Mouse (Mus musculus): ENCODE results near the gene Thap8. TPM values are rescaled to one million over a fixed set of nuclear protein-coding genes. Genes with fewer than 3 reads are reported as not detected.

The Thap8 gene
- polyA plus RNA-seq, 1 experiment from 2014 or later, result not detected

DNA sequence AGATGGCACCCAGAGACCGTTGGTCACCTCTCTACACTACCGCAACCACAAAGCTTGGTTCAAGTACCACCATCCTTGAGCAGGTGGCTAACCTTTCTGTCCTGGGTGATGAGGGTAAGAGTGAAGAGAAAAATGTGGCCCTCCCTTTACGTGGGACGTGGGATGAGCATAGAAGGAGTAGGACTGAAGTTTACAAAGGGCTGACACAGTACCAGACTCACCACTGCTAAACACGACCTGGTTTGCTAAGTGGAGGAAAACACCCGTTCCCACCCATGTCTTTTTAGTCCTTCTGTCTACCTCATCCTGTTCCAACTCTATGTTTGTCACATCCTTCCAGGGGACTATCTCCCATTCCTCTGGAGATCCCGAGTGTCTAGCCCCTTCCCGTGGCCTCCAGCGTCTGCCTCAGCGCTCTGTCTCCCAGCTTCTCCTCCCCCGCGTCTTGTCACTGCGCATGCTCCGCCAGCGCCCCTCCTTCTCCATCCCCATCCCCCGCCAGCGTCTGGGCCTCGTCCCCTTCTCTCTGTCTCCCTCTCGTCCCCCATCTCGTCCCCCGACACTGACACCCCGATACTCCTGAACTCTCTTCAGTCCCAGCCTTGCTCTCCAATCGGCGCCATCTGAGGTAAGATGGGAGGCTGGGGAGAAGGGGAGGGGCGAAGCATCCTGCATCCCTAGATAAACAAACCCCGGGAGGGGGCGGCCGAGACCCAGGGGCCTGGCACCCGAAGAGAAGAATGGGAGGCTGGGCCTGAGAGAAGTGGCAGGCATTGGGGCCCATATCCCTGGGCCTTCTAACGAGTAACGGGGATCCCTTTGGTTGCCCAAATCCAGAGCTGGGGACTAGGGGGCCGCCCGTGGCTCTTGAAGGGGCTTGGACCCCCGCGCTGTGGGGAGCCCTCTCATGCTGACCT lies 11.6 kb downstream of the Thap8 start, which contains the start of gene Clip3:
Gene Clip3, plus strand, starts transcription at position 514 of the 917 bp plus-strand sequence.
- 11% methylated on average over 35 of the region's 35 CpGs for WGBS
- Histone ChIP-seq H3K4me1 (replicated peaks; ENCODE audit: control insufficient read depth, insufficient read depth, low read length) (no peaks in the 10 kb centered on the region), H3K27me3 (replicated peaks; ENCODE audit: control insufficient read depth, insufficient read depth, low read length) (peaks cover 8% of the 10 kb centered on the region; the same call in 1 of the 2 replicates), H3K4me2 (peak within 1 kb of the TSS; percentile 48), H3K9ac (ENCODE audit: low read depth, low read length) (peak within 1 kb of the TSS; percentile 1; the same call in 1 of the 2 replicates), H3K9me3 (ENCODE audit: control insufficient read depth, low read length) (no peaks in the 10 kb centered on the region), H3K36me3 (ENCODE audit: control insufficient read depth, insufficient read depth, low read length) (no peaks in the 10 kb centered on the region), H3K27ac (ENCODE audit: low read depth, low read length) (no peak within 1 kb of the TSS; the same call in 1 of the 2 replicates), H3K4me3 (ENCODE audit: low read depth, low read length) (peak within 1 kb of the TSS; percentile 49)
- DNase-seq (ENCODE audit: low spot score) (peak; percentile 55), ATAC-seq (replicated peaks; ENCODE audit: low FRiP score) (no peak; the same call in 1 of the 2 replicates)

GRCm38 (mm10) chr7:30293795-30294194 lies 13.9 kb downstream of the Thap8 start:
- DNase-seq (ENCODE audit: low spot score), result no peak
- peaks cover 6% of the 10 kb centered on the region; the same call in 1 of the 2 replicates for H3K27me3 ChIP-seq (replicated peaks; ENCODE audit: control insufficient read depth, insufficient read depth, low read length)
- no peak overlapping the region for H3K27ac ChIP-seq (ENCODE audit: low read depth, low read length)
- H3K9me3 ChIP-seq (ENCODE audit: control insufficient read depth, low read length), result no peaks in the 10 kb centered on the region
- H3K4me3 ChIP-seq (ENCODE audit: low read depth, low read length), result no peak overlapping the region
- H3K36me3 ChIP-seq (ENCODE audit: control insufficient read depth, insufficient read depth, low read length), result no peaks in the 10 kb centered on the region
- H3K9ac ChIP-seq (ENCODE audit: low read depth, low read length), result no peak overlapping the region
- H3K4me1 ChIP-seq (replicated peaks; ENCODE audit: control insufficient read depth, insufficient read depth, low read length), result no peaks in the 10 kb centered on the region
- ATAC-seq (replicated peaks; ENCODE audit: low FRiP score), result no peak
- H3K4me2 ChIP-seq, result no peak overlapping the region
- WGBS, result 74% methylated on average over 13 of the region's 13 CpGs

- Histone ChIP-seq H3K9me3 (ENCODE audit: control insufficient read depth, low read length) (no peaks in the 10 kb centered on the region), H3K4me3 (ENCODE audit: low read depth, low read length) (no peak overlapping the region), H3K27ac (ENCODE audit: low read depth, low read length) (no peak overlapping the region), H3K4me2 (no peak overlapping the region), H3K4me1 (replicated peaks; ENCODE audit: control insufficient read depth, insufficient read depth, low read length) (no peaks in the 10 kb centered on the region), H3K9ac (ENCODE audit: low read depth, low read length) (no peak overlapping the region), H3K27me3 (replicated peaks; ENCODE audit: control insufficient read depth, insufficient read depth, low read length) (peaks cover 6% of the 10 kb centered on the region; the same call in 1 of the 2 replicates), H3K36me3 (ENCODE audit: control insufficient read depth, insufficient read depth, low read length) (no peaks in the 10 kb centered on the region)
- ATAC-seq (replicated peaks; ENCODE audit: low FRiP score) (no peak), DNase-seq (ENCODE audit: low spot score) (no peak)
- 88% methylated on average over 5 of the region's 5 CpGs for WGBS
Observed at GRCm38 (mm10) chr7:30294296-30294695, 14.4 kb downstream of the Thap8 start.

DNA sequence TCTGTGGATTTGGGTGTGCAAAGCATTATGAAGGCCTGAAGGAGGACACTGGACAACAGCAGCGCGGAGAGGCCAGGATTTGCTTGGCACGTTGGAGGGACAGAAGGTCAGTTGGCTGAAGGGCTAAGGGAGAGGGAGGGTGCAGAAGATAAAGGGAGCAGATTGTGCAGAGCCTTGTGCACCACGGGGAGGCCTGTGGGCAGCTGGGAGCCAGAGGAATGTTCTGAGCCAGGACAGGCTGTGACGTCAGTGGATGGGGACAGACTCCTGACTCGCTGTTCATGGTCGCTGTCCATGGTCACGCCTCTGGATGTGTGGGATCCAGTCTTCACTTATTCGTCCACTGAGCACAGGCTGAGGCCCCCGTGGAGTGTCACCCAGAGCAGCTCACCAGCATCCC lies 15.2 kb downstream of the Thap8 start:
- ATAC-seq (replicated peaks; ENCODE audit: low FRiP score), result no peak
- WGBS, result 45% methylated on average over 10 of the region's 10 CpGs
- Histone ChIP-seq H3K36me3 (ENCODE audit: control insufficient read depth, insufficient read depth, low read length) (no peaks in the 10 kb centered on the region), H3K4me3 (ENCODE audit: low read depth, low read length) (no peak overlapping the region), H3K9ac (ENCODE audit: low read depth, low read length) (no peak overlapping the region), H3K4me1 (replicated peaks; ENCODE audit: control insufficient read depth, insufficient read depth, low read length) (no peaks in the 10 kb centered on the region), H3K9me3 (ENCODE audit: control insufficient read depth, low read length) (no peaks in the 10 kb centered on the region), H3K4me2 (no peak overlapping the region), H3K27ac (ENCODE audit: low read depth, low read length) (no peak overlapping the region), H3K27me3 (replicated peaks; ENCODE audit: control insufficient read depth, insufficient read depth, low read length) (peaks cover 6% of the 10 kb centered on the region; the same call in 1 of the 2 replicates)
- DNase-seq (ENCODE audit: low spot score), result no peak

DNA sequence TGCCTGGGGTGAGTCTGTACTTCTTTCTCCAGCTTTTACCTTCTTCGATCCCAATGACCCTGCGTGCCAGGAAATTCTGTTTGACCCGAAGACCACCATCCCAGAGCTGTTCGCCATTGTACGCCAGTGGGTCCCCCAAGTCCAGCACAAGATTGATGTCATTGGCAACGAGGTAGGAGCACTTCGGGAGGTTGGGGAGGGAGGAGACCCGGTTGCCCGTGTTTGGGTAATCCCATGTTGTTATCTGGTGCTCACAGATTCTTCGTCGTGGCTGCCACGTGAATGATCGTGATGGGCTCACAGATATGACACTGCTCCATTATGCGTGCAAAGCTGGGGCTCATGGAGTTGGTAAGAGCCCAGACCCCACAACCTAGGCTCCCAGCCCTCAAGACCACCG lies 16.9 kb downstream of the Thap8 start:
- DNase-seq (ENCODE audit: low spot score), result no peak
- H3K27ac ChIP-seq (ENCODE audit: low read depth, low read length), result no peak overlapping the region
- no peaks in the 10 kb centered on the region for H3K9me3 ChIP-seq (ENCODE audit: control insufficient read depth, low read length)
- 76% methylated on average over 15 of the region's 15 CpGs for WGBS
- no peaks in the 10 kb centered on the region for H3K4me1 ChIP-seq (replicated peaks; ENCODE audit: control insufficient read depth, insufficient read depth, low read length)
- 0 out of 2 replicates have a peak, but pooled peaks cover 2% of the 10 kb centered on the region for H3K27me3 ChIP-seq (replicated peaks; ENCODE audit: control insufficient read depth, insufficient read depth, low read length)
- no peak overlapping the region for H3K4me3 ChIP-seq (ENCODE audit: low read depth, low read length)
- no peak overlapping the region for H3K9ac ChIP-seq (ENCODE audit: low read depth, low read length)
- H3K36me3 ChIP-seq (ENCODE audit: control insufficient read depth, insufficient read depth, low read length), result no peaks in the 10 kb centered on the region
- ATAC-seq (replicated peaks; ENCODE audit: low FRiP score), result no peak
- H3K4me2 ChIP-seq, result no peak overlapping the region

DNA sequence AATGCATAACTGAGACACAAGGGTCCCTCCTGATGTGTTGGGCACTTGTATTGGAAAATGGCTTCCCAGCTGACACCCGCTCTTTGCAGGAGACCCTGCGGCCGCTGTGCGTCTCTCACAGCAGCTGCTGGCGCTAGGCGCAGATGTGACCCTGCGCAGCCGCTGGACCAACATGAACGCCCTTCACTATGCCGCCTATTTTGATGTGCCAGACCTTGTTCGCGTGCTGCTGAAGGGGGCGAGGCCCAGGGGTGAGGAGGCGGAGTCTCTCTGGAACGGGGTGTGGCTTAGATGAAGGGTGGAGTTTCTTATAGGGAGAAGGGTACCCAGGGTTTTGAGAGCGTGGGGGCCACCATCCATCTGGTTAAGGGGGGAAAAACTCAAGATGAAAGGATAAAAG lies 17.4 kb downstream of the Thap8 start:
- WGBS, result 68% methylated on average over 16 of the region's 16 CpGs
- H3K4me3 ChIP-seq (ENCODE audit: low read depth, low read length), result no peak overlapping the region
- no peaks in the 10 kb centered on the region for H3K9me3 ChIP-seq (ENCODE audit: control insufficient read depth, low read length)
- H3K4me2 ChIP-seq, result no peak overlapping the region
- no peak for DNase-seq (ENCODE audit: low spot score)
- no peak overlapping the region for H3K27ac ChIP-seq (ENCODE audit: low read depth, low read length)
- no peak for ATAC-seq (replicated peaks; ENCODE audit: low FRiP score)
- H3K9ac ChIP-seq (ENCODE audit: low read depth, low read length), result no peak overlapping the region
- H3K4me1 ChIP-seq (replicated peaks; ENCODE audit: control insufficient read depth, insufficient read depth, low read length), result no peaks in the 10 kb centered on the region
- 0 out of 2 replicates have a peak, but pooled peaks cover 2% of the 10 kb centered on the region for H3K27me3 ChIP-seq (replicated peaks; ENCODE audit: control insufficient read depth, insufficient read depth, low read length)
- H3K36me3 ChIP-seq (ENCODE audit: control insufficient read depth, insufficient read depth, low read length), result no peaks in the 10 kb centered on the region

DNA sequence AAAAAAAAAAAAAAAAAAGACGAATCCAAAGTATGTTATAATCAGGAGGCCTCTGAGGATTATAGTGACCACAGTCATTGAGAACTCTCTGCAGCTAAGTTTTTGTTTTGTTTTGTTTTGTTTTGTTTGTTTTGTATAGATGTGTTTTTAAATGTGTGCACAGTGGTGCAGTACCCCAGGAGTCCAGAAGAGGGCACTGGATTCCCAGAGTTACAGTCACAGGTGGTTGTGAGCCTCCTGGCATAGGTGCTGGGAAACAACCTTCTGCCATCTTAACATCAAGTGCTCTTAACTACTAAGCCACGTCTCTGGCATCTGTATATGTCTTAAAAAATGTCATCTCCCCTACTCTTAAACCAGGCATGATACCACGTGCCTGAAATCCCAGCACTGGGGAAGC lies 21.0 kb downstream of the Thap8 start:
- no peak overlapping the region for H3K27ac ChIP-seq (ENCODE audit: low read depth, low read length)
- no peak for DNase-seq (ENCODE audit: low spot score)
- H3K36me3 ChIP-seq (ENCODE audit: control insufficient read depth, insufficient read depth, low read length), result 0 out of 2 replicates have a peak, but pooled peaks cover 3% of the 10 kb centered on the region
- H3K4me3 ChIP-seq (ENCODE audit: low read depth, low read length), result no peak overlapping the region
- H3K27me3 ChIP-seq (replicated peaks; ENCODE audit: control insufficient read depth, insufficient read depth, low read length), result no peaks in the 10 kb centered on the region
- no peaks in the 10 kb centered on the region for H3K4me1 ChIP-seq (replicated peaks; ENCODE audit: control insufficient read depth, insufficient read depth, low read length)
- no peaks in the 10 kb centered on the region for H3K9me3 ChIP-seq (ENCODE audit: control insufficient read depth, low read length)
- WGBS, result 25% methylated on average over 3 of the region's 3 CpGs
- no peak for ATAC-seq (replicated peaks; ENCODE audit: low FRiP score)
- H3K4me2 ChIP-seq, result no peak overlapping the region
- no peak overlapping the region for H3K9ac ChIP-seq (ENCODE audit: low read depth, low read length)

DNA sequence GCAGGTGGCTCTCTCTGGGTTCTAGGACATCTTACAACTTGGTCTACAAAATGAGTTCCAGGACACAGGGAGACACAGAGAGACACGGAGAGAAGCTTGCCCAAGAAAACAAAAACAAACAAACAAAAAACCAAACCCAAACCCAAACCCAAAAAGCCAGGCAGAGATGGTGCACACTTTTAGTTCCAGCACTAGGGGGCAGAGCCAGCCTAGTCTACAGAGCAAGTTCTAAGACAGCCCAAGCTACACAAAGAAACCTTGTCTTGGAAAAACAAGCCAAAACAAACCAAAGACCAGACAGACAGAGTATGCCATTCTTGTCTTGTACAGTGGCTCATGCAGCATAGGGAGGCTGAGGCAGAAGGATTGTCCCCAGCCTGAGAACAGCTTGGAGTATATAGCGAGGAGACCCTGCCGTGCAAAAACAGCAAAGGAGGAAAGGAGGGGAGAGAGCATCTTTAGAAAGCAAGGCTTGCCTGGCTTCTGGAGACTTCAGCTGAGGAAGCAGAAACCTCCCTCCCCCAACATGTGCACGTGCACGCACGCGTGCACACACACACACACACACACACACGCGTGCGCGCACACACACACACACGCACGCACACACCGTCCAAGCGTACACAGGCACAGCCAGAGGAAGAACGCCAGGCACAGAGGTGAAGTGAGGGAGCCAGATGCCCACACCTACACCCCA lies 26.3 kb downstream of the Thap8 start:
- H3K9me3 ChIP-seq (ENCODE audit: control insufficient read depth, low read length), result no peaks in the 10 kb centered on the region
- H3K4me3 ChIP-seq (ENCODE audit: low read depth, low read length), result no peak overlapping the region
- H3K4me2 ChIP-seq, result no peak overlapping the region
- ATAC-seq (replicated peaks; ENCODE audit: low FRiP score) (no peak), DNase-seq (ENCODE audit: low spot score) (no peak)
- no peak overlapping the region for H3K27ac ChIP-seq (ENCODE audit: low read depth, low read length)
- whole genome bisulfite sequencing, result 87% methylated on average over 16 of the region's 16 CpGs
- H3K36me3 ChIP-seq (ENCODE audit: control insufficient read depth, insufficient read depth, low read length), result peaks cover 6% of the 10 kb centered on the region; the same call in 1 of the 2 replicates
- no peaks in the 10 kb centered on the region for H3K27me3 ChIP-seq (replicated peaks; ENCODE audit: control insufficient read depth, insufficient read depth, low read length)
- peaks cover 11% of the 10 kb centered on the region for H3K4me1 ChIP-seq (replicated peaks; ENCODE audit: control insufficient read depth, insufficient read depth, low read length)
- H3K9ac ChIP-seq (ENCODE audit: low read depth, low read length), result no peak overlapping the region

Measured in liver, embryonic 11.5 days (tissue).